In genomic region chr11:115920110-115920818, GRCm38 (mm10) we compare ENCODE assay signal across 9 mouse cellular contexts. TPM values are rescaled to one million over a fixed set of nuclear protein-coding genes. Genes with fewer than 3 reads are reported as not detected.
DNase-seq lines count a peak whose midpoint lies in the region; ATAC-seq lines count a peak whose summit lies in the region.
"Had no signal": no experiment of that assay in that cellular context is flagged by ENCODE, and none has a peak within 500 bp of the region (broad histone marks: within the 10 kb centered on the region; RNA-seq: fewer than 3 reads in every experiment).

No protein-coding gene starts in this region.

- no peak overlapping the region for H3K27ac ChIP-seq in neural tube, embryonic 11.5 days (ENCODE audit: low read depth, low read length)
- no peak overlapping the region for H3K27ac ChIP-seq in forebrain, embryonic 16.5 days (ENCODE audit: low read length)

- no peak for ATAC-seq in neural tube, embryonic 11.5 days (ENCODE audit: insufficient read depth, low FRiP score, low TSS enrichment)
- ATAC-seq in monocyte, adult 5-6 weeks (replicated peaks; ENCODE audit: insufficient number of reproducible peaks, low FRiP score, low TSS enrichment, poor library complexity, severe bottlenecking) = 0 out of 2 replicates have a peak, but pooled peaks have one; percentile 68
- ATAC-seq in forebrain, embryonic 16.5 days = no peak

- H3K36me3 ChIP-seq in neural tube, embryonic 11.5 days (ENCODE audit: control insufficient read depth, insufficient read depth, low read length) = no peaks in the 10 kb centered on the region
- H3K36me3 ChIP-seq in forebrain, embryonic 16.5 days (ENCODE audit: control insufficient read depth, insufficient read depth) = peaks cover 7% of the 10 kb centered on the region; the same call in 1 of the 2 replicates

- no peaks in the 10 kb centered on the region for H3K4me1 ChIP-seq in neural tube, embryonic 11.5 days (ENCODE audit: control insufficient read depth, insufficient read depth, low read length)
- H3K4me1 ChIP-seq in forebrain, embryonic 16.5 days (replicated peaks; ENCODE audit: control insufficient read depth, insufficient read depth, low read length) = no peaks in the 10 kb centered on the region

- 52% methylated on average over 6 of the region's 6 CpGs for WGBS in neural tube, embryonic 11.5 days
- 37% methylated on average over 6 of the region's 6 CpGs for WGBS in forebrain, embryonic 16.5 days

- H3K27me3 ChIP-seq in neural tube, embryonic 11.5 days (ENCODE audit: control insufficient read depth, insufficient read depth, low read length) = no peaks in the 10 kb centered on the region
- no peaks in the 10 kb centered on the region for H3K27me3 ChIP-seq in forebrain, embryonic 16.5 days (replicated peaks; ENCODE audit: control insufficient read depth, insufficient read depth, low read length)

- no peak overlapping the region for H3K9ac ChIP-seq in neural tube, embryonic 11.5 days (ENCODE audit: low read length)
- H3K9ac ChIP-seq in forebrain, embryonic 16.5 days (replicated peaks; ENCODE audit: low read depth, low read length) = no peak overlapping the region

- no peak overlapping the region for H3K4me2 ChIP-seq in neural tube, embryonic 11.5 days (ENCODE audit: low read depth)
- H3K4me2 ChIP-seq in forebrain, embryonic 16.5 days (ENCODE audit: low read length) = no peak overlapping the region

- H3K4me3 ChIP-seq in neural tube, embryonic 11.5 days (ENCODE audit: low read depth, low read length) = no peak overlapping the region
- H3K4me3 ChIP-seq in forebrain, embryonic 16.5 days (replicated peaks; ENCODE audit: low read length) = no peak overlapping the region

- DNase-seq in embryo, embryonic 10 days (ENCODE audit: low spot score) = peak; percentile 76
- no peak for DNase-seq in embryo, embryonic 9.5 days (ENCODE audit: extremely low spot score)
- DNase-seq in neural tube, embryonic 11.5 days (ENCODE audit: low spot score) = peak; percentile 23
- no peak for DNase-seq in neural tube, embryonic 10.5 days (ENCODE audit: extremely low spot score, low spot score)
- DNase-seq in cerebellum, adult 9-10 months = peak; percentile 70
- DNase-seq in layer of hippocampus, adult 9-10 months (ENCODE audit: low spot score) = peak; percentile 33

- no peaks in the 10 kb centered on the region for H3K9me3 ChIP-seq in neural tube, embryonic 11.5 days (ENCODE audit: control insufficient read depth, low read length)
- no peaks in the 10 kb centered on the region for H3K9me3 ChIP-seq in forebrain, embryonic 16.5 days (ENCODE audit: control insufficient read depth, low read length)

RNA-seq across cellular contexts. Expression of gene Smim6, which starts 8.4 kb away (rescaled TPM):
- 0.42 TPM in 1 of 2 replicates, not detected in the other for polyA plus RNA-seq in neural tube, embryonic 11.5 days (2014; fragmentation: Nextera tagmentation; extraction: Ambion mirVana)
- total RNA-seq in monocyte, adult 5-6 weeks (2017) = 0.49 TPM in 1 of 3 replicates, not detected in the others
- polyA plus RNA-seq in forebrain, embryonic 16.5 days (2015; fragmentation: Nextera tagmentation; extraction: Ambion mirVana) = 0.93 and 0.95 TPM in 2 replicates
- total RNA-seq: layer of hippocampus, postnatal 14 days had no signal

RNA-seq across cellular contexts. Expression of gene Sap30bp, which starts 12.8 kb away (rescaled TPM):
- 48.9 and 51.8 TPM in 2 replicates for polyA plus RNA-seq in neural tube, embryonic 11.5 days (2014; fragmentation: Nextera tagmentation; extraction: Ambion mirVana)
- 109 to 210 TPM (median 121 TPM) in 3 replicates for total RNA-seq in monocyte, adult 5-6 weeks (2017)
- 56.2 and 60.7 TPM in 2 replicates for polyA plus RNA-seq in forebrain, embryonic 16.5 days (2015; fragmentation: Nextera tagmentation; extraction: Ambion mirVana)

RNA-seq across cellular contexts. Expression of gene Recql5, which starts 13.0 kb away (rescaled TPM):
- polyA plus RNA-seq in neural tube, embryonic 11.5 days (2014; fragmentation: Nextera tagmentation; extraction: Ambion mirVana) = 23.9 and 25.2 TPM in 2 replicates
- 16.2 to 25.6 TPM (median 23.2 TPM) in 3 replicates for total RNA-seq in monocyte, adult 5-6 weeks (2017)
- polyA plus RNA-seq in forebrain, embryonic 16.5 days (2015; fragmentation: Nextera tagmentation; extraction: Ambion mirVana) = 25.6 and 26.0 TPM in 2 replicates

RNA-seq across cellular contexts. Expression of gene Smim5, which starts 20.5 kb away (rescaled TPM):
- polyA plus RNA-seq in neural tube, embryonic 11.5 days (2014; fragmentation: Nextera tagmentation; extraction: Ambion mirVana) = 2.0 and 3.4 TPM in 2 replicates
- 0.87 to 5.0 TPM (median 0.96 TPM) in 3 replicates for total RNA-seq in monocyte, adult 5-6 weeks (2017)
- 1.2 and 1.8 TPM in 2 replicates for polyA plus RNA-seq in forebrain, embryonic 16.5 days (2015; fragmentation: Nextera tagmentation; extraction: Ambion mirVana)

RNA-seq across cellular contexts. Expression of gene Itgb4, which starts 54.2 kb away (rescaled TPM):
- 0.58 and 0.72 TPM in 2 replicates for polyA plus RNA-seq in neural tube, embryonic 11.5 days (2014; fragmentation: Nextera tagmentation; extraction: Ambion mirVana)
- not detected in 3 replicates for total RNA-seq in monocyte, adult 5-6 weeks (2017)
- polyA plus RNA-seq in forebrain, embryonic 16.5 days (2015; fragmentation: Nextera tagmentation; extraction: Ambion mirVana) = 0.67 and 0.80 TPM in 2 replicates

Comparison
In these comparisons a context has a peak if more than half of its experiments do, and no peak if none do; other contexts are left out.
1. DNase-seq: peak in embryo, embryonic 10 days (single experiment), neural tube, embryonic 11.5 days (single experiment), cerebellum, adult 9-10 months (single experiment) and layer of hippocampus, adult 9-10 months (single experiment); none in embryo, embryonic 9.5 days (single experiment) and neural tube, embryonic 10.5 days (single experiment).